Mouse (Mus musculus) C2C12 (cell line): ENCODE results near the gene Ikzf3. TPM values are rescaled to one million over a fixed set of nuclear protein-coding genes. Genes with fewer than 3 reads are reported as not detected.

Experiments used
- H3K27me3 ChIP-seq: one replicate; pipeline ENCODE4 v1.6.1; 2011; ENCODE audit not compliant: control insufficient read depth, insufficient read depth, insufficient read length
- H3K36me3 ChIP-seq: one replicate; pipeline ENCODE4 v1.6.1; 2011; ENCODE audit not compliant: control insufficient read depth, insufficient read depth
- H3K4me3 ChIP-seq: one replicate; pipeline ENCODE4 v1.5.1; 2011; ENCODE audit warnings: mild to moderate bottlenecking, control low read depth; ENCODE audit not compliant: poor library complexity, insufficient read depth, severe bottlenecking
- H3K79me2 ChIP-seq: one replicate; pipeline ENCODE4 v1.6.1; 2011; ENCODE audit not compliant: control insufficient read depth, insufficient read depth
- H3K79me3 ChIP-seq: one replicate; pipeline ENCODE4 v1.6.1; 2011; ENCODE audit warnings: low read depth, control low read depth
- H3ac ChIP-seq: one replicate; pipeline ENCODE3; 2011; ENCODE audit warnings: low read depth; ENCODE audit not compliant: control insufficient read depth, insufficient read length
- CEBPB ChIP-seq: IDR thresholded peaks from one replicate; pipeline ENCODE4 v1.6.1; 2011; ENCODE audit warnings: low read depth, mild to moderate bottlenecking, control low read depth, moderate library complexity
- CTCF ChIP-seq: IDR thresholded peaks from one replicate; pipeline ENCODE4 v1.5.1; 2011; ENCODE audit not compliant: control insufficient read depth, insufficient read depth, insufficient read length
- FOSL1 ChIP-seq: IDR thresholded peaks from one replicate; pipeline ENCODE4 v1.8.0; 2011; ENCODE audit warnings: mild to moderate bottlenecking, low read length; ENCODE audit not compliant: poor library complexity, insufficient read depth, severe bottlenecking
- MAX ChIP-seq: IDR thresholded peaks from one replicate; pipeline ENCODE4 v1.6.1; 2011; ENCODE audit warnings: mild to moderate bottlenecking, control low read depth
- MYOD1 ChIP-seq: IDR thresholded peaks from one replicate; pipeline ENCODE4 v1.6.1; 2011; ENCODE audit warnings: low read depth; ENCODE audit not compliant: control insufficient read depth, insufficient read length
- MYOG ChIP-seq: IDR thresholded peaks from one replicate; pipeline ENCODE4 v1.6.1; 2011; ENCODE audit not compliant: control insufficient read depth, insufficient read length; ENCODE audit errors: extremely low read depth
- USF1 ChIP-seq: IDR thresholded peaks from one replicate; pipeline ENCODE4 v1.6.1; 2011; ENCODE audit warnings: low read depth, mild to moderate bottlenecking, control low read depth, moderate library complexity
- polyA plus RNA-seq: library from polyadenylated mRNA; unstranded; fragments of >200 nt; fragmentation: generic; extraction: Trizol; gene quantifications from one replicate; pipeline ENCODE4 v1.2.1, GENCODE M21; 2012; ENCODE audit warnings: missing spikeins

Gene Ikzf3
- polyA plus RNA-seq, 1 experiment = not detected

- Histone ChIP-seq H3K27me3 (peaks cover 32% of the 10 kb centered on the region), H3K36me3 (no peaks in the 10 kb centered on the region), H3ac (no peak overlapping the region), H3K79me2 (no peaks in the 10 kb centered on the region), H3K79me3 (no peaks in the 10 kb centered on the region), H3K4me3 (no peak overlapping the region)
- no peak for TF ChIP-seq MAX
- no peak for TF ChIP-seq CEBPB
Measured at GRCm38 (mm10) chr11:98555124-98555700, 9.4 kb upstream of the Ikzf3 start.

- Histone ChIP-seq H3K36me3 (no peaks in the 10 kb centered on the region), H3K79me3 (no peaks in the 10 kb centered on the region), H3K79me2 (no peaks in the 10 kb centered on the region), H3ac (no peak overlapping the region), H3K4me3 (no peak overlapping the region), H3K27me3 (peaks cover 29% of the 10 kb centered on the region)
- no peak for TF ChIP-seq CEBPB
- no peak for TF ChIP-seq FOSL1
- TF ChIP-seq USF1 = no peak
- TF ChIP-seq MAX = no peak
- no peak for TF ChIP-seq CTCF
- TF ChIP-seq MYOG = no peak
- no peak for TF ChIP-seq MYOD1
Measured at GRCm38 (mm10) chr11:98553966-98554365, 8.1 kb upstream of the Ikzf3 start.

GRCm38 (mm10) chr11:98550975-98551828, 5.4 kb upstream of the Ikzf3 start, which contains the start of gene Zpbp2:
Gene Zpbp2, plus strand, starts transcription at chr11:98551097.
- no peaks in the 10 kb centered on the region for H3K36me3 ChIP-seq
- H3ac ChIP-seq = peak within 1 kb of the TSS; percentile 75
- peaks cover 25% of the 10 kb centered on the region for H3K27me3 ChIP-seq
- no peaks in the 10 kb centered on the region for H3K79me2 ChIP-seq
- no peak for TF ChIP-seq MAX
- no peak for TF ChIP-seq FOSL1
- TF ChIP-seq MYOD1 = no peak
- TF ChIP-seq CTCF = no peak
- no peak for TF ChIP-seq USF1
- TF ChIP-seq CEBPB = no peak
- no peak for TF ChIP-seq MYOG
- no peaks in the 10 kb centered on the region for H3K79me3 ChIP-seq
- H3K4me3 ChIP-seq = peak within 1 kb of the TSS; percentile 21

GRCm38 (mm10) chr11:98550311-98550974, 4.6 kb upstream of the Ikzf3 start:
- TF ChIP-seq USF1 (no peak), CEBPB (no peak), FOSL1 (no peak), MYOG (no peak), MAX (no peak), MYOD1 (no peak), CTCF (no peak)
- Histone ChIP-seq H3K79me3 (no peaks in the 10 kb centered on the region), H3K36me3 (no peaks in the 10 kb centered on the region), H3K79me2 (no peaks in the 10 kb centered on the region), H3ac (no peak overlapping the region), H3K27me3 (peaks cover 32% of the 10 kb centered on the region), H3K4me3 (no peak overlapping the region)

GRCm38 (mm10) chr11:98549363-98549762, 3.5 kb upstream of the Ikzf3 start:
- TF ChIP-seq CEBPB (no peak), MYOD1 (no peak), CTCF (no peak), FOSL1 (no peak), MAX (no peak), MYOG (no peak), USF1 (no peak)
- H3K4me3 ChIP-seq = no peak overlapping the region
- no peaks in the 10 kb centered on the region for H3K36me3 ChIP-seq
- no peaks in the 10 kb centered on the region for H3K79me3 ChIP-seq
- H3ac ChIP-seq = no peak overlapping the region
- peaks cover 30% of the 10 kb centered on the region for H3K27me3 ChIP-seq
- no peaks in the 10 kb centered on the region for H3K79me2 ChIP-seq
